Mouse (Mus musculus) hindbrain, postnatal 0 days (tissue): Measurements from ENCODE around the gene Ms4a4b. TPM values are rescaled to one million over a fixed set of nuclear protein-coding genes. Genes with fewer than 3 reads are reported as not detected.
"Not testable (repeated sequence)": the region's sequence is repeated elsewhere in the genome, so short reads cannot be mapped to it uniquely, and the experiment has no call there.

Experiments used
- ATAC-seq: fragments of 200-750 bp; cut with Nextera tagmentation; 2 replicates; pipeline ENCODE4 v1.8.0; 2017; ENCODE audit warnings: mild to moderate bottlenecking, moderate TSS enrichment, moderate library complexity
- DNase-seq: peaks from one replicate; pipeline ENCODE4 v3.0.0-alpha.2; 2015; ENCODE audit warnings: low spot score
- H3K27ac ChIP-seq: fragments of 300-500 bp; sonication (generic); 2 replicates; pipeline ENCODE4 v1.5.1; 2014; ENCODE audit warnings: mild to moderate bottlenecking
- H3K27me3 ChIP-seq: fragments of 300-500 bp; sonication (generic); 2 replicates; pipeline ENCODE4 v1.6.1; 2014; ENCODE audit warnings: low read length, mixed read lengths; ENCODE audit not compliant: insufficient read depth
- H3K36me3 ChIP-seq: fragments of 300-500 bp; sonication (generic); 2 replicates; pipeline ENCODE4 v1.6.1; 2014; ENCODE audit warnings: low read length, mixed read lengths; ENCODE audit not compliant: insufficient read depth
- H3K4me1 ChIP-seq: fragments of 300-500 bp; sonication (generic); 2 replicates; pipeline ENCODE4 v1.6.1; 2014; ENCODE audit warnings: antibody characterized with exemption, low read length, mixed read lengths; ENCODE audit not compliant: insufficient read depth
- H3K4me2 ChIP-seq: fragments of 300-500 bp; sonication (generic); 2 replicates; pipeline ENCODE4 v1.6.1; 2014; ENCODE audit warnings: low read depth, mild to moderate bottlenecking, low read length, moderate library complexity, mixed read lengths
- H3K4me3 ChIP-seq: fragments of 300-500 bp; sonication (generic); 2 replicates; pipeline ENCODE4 v1.5.1; 2014; ENCODE audit warnings: low read length
- H3K9ac ChIP-seq: fragments of 300-500 bp; sonication (generic); replicated peaks from 2 replicates; pipeline ENCODE4 v1.6.1; 2014; ENCODE audit warnings: mild to moderate bottlenecking, low read length, moderate library complexity, mixed read lengths
- H3K9me3 ChIP-seq: fragments of 300-500 bp; sonication (generic); 2 replicates; pipeline ENCODE4 v1.6.1; 2016; ENCODE audit warnings: low read length, mixed read lengths
- CTCF ChIP-seq: IDR thresholded peaks from 2 replicates; pipeline ENCODE4 v1.5.1; 2016; ENCODE audit warnings: antibody characterized with exemption, control low read depth, low read depth
- WGBS: fragments of 180-500 bp; shearing (Covaris S2); extraction: QIAGEN DNeasy Blood & Tissue Kit; methylation state at CpG from one replicate; pipeline ENCODE4 v1.1.7; 2014; 5-methylcytosine and 5-hydroxymethylcytosine counted together
- polyA plus RNA-seq: library from polyadenylated mRNA; unstranded; fragments of >200 nt; fragmentation: Nextera tagmentation; extraction: Ambion mirVana; gene quantifications from 2 replicates; pipeline ENCODE4 v1.2.1, GENCODE M21; 2015
- total RNA-seq: library from RNA; depleted of rRNA; stranded (reverse); fragments of >200 nt; gene quantifications from 2 replicates; pipeline ENCODE4 v1.2.3, GENCODE M21; 2014

The Ms4a4b gene
- total and polyA plus RNA-seq, 2 experiments from 2014 or later: not detected

DNA sequence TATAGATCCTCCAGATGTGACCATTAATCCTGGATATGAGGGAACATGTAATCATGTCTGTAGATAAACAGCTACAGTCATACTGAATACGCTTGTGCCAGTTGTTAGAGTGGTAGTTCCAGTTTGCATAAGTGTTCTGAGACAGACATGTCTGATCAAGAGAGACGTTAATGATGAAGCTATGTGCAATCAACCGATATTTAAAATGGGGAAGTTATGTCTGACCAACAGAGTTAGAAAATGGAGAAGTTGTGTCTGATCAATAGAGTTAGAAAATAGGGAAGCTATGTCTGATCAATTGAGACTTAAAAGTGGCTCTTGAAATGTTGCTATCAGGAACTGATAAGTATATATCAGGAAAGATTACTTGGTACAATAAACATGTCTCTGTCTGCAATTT, 41.9 kb downstream of the Ms4a4b start:
- DNase-seq: no peak
- TF ChIP-seq CTCF: no peak
- no peak for ATAC-seq
- Histone ChIP-seq H3K4me2 (no peak overlapping the region), H3K4me1 (no peaks in the 10 kb centered on the region), H3K27me3 (no peaks in the 10 kb centered on the region), H3K4me3 (no peak overlapping the region), H3K27ac (no peak overlapping the region), H3K9me3 (no peaks in the 10 kb centered on the region), H3K36me3 (no peaks in the 10 kb centered on the region), H3K9ac (no peak overlapping the region)
- 89% methylated on average over 3 of the region's 3 CpGs for WGBS

DNA sequence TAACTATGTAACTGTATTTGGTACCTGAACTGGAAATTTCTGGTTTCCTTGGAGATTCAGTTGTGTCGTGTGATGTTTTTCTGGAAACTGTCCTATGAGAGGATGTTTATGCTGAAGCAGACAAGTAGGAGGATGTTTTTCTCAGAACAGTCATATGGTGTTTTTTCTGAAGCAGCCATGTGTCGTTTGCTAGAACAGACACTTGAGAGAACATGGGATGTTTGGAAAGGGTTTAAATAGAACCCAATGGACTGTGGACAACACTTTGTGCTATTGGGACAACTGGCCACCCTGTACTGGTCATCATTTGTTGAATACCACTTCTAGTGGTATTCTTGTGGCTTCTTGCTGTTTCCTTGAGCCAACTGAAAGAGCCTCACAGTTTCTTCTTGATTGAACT, 42.4 kb downstream of the Ms4a4b start, which contains the start of gene Gm8369:
Gene Gm8369, plus strand, starts transcription at position 193 of the 400 bp plus-strand sequence.
- 74% methylated on average over 2 of the region's 2 CpGs for WGBS
- no peaks in the 10 kb centered on the region for H3K9me3 ChIP-seq
- no peak within 1 kb of the TSS for H3K4me2 ChIP-seq
- ATAC-seq: no peak
- DNase-seq: no peak
- no peak within 1 kb of the TSS for H3K27ac ChIP-seq
- no peaks in the 10 kb centered on the region for H3K36me3 ChIP-seq
- no peak for TF ChIP-seq CTCF
- no peaks in the 10 kb centered on the region for H3K27me3 ChIP-seq
- H3K4me1 ChIP-seq: no peaks in the 10 kb centered on the region
- H3K4me3 ChIP-seq: no peak within 1 kb of the TSS
- no peak within 1 kb of the TSS for H3K9ac ChIP-seq

DNA sequence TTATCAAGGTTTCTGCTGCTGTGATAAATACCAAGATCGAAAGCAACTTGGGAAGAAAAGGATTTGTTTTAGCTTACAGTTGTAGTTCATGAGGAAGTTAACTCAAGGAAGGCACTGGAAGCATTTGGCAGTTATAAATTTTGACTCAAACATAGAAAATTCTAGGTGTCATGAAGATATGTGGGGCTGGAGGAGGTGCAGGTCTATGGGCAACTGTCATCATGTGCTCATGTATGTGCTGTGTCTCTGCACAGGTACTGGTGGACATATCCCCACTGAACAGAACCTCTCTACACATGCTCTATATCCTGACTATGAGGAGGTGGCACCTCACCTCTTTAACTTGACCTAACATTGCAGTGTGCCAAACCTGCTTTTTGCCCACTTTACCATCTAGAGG, 43.2 kb downstream of the Ms4a4b start:
- Histone ChIP-seq H3K9me3 (no peaks in the 10 kb centered on the region), H3K4me3 (no peak overlapping the region), H3K36me3 (no peaks in the 10 kb centered on the region), H3K4me2 (no peak overlapping the region), H3K4me1 (no peaks in the 10 kb centered on the region), H3K9ac (no peak overlapping the region), H3K27ac (no peak overlapping the region), H3K27me3 (no peaks in the 10 kb centered on the region)
- ATAC-seq (no peak), DNase-seq (no peak)
- 93% methylated on average over 1 of the region's 1 CpGs for WGBS
- no peak for TF ChIP-seq CTCF

DNA sequence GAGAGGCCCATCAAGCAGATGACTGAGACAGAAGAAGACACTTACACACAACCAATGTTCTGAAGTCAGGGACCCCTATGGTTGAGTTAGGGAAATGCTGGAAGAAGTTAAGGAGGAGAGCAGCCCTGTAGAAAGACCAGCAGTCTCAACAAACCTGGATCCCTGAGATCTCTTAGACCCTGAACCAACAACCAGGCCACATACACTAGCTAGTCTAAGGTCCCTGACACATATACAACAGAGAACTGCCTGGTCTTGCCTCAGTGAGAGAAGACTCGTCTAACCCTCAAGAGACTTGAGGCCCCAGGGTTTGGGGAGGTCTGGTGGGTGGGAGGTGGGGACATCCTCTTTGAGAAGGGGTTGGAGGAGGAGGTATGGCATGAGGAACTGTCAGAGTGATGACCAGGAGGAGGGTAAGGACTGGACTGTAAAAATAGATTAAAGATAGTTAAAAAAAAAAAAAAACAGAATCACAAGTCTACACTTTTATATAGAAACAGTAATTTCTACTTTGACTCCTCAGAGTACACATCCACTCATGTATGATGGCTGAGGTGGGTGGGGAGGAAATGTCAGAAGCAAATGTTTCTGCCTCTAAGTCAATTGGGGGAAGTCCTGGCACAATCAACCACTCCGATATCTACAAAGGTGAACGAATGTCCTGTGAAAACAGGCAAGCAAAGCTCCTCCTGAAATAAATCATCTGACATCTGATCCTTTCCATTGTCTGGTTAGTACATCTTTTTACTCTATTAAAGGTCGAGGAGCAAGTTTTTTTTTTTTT, 48.2 kb downstream of the Ms4a4b start:
- Histone ChIP-seq H3K27me3 (no peaks in the 10 kb centered on the region), H3K27ac (no peak overlapping the region), H3K4me3 (no peak overlapping the region), H3K4me2 (no peak overlapping the region), H3K9me3 (no peaks in the 10 kb centered on the region), H3K36me3 (no peaks in the 10 kb centered on the region), H3K9ac (no peak overlapping the region), H3K4me1 (no peaks in the 10 kb centered on the region)
- TF ChIP-seq CTCF: no peak
- WGBS: 77% methylated on average over 4 of the region's 4 CpGs
- DNase-seq: no peak
- no peak for ATAC-seq

DNA sequence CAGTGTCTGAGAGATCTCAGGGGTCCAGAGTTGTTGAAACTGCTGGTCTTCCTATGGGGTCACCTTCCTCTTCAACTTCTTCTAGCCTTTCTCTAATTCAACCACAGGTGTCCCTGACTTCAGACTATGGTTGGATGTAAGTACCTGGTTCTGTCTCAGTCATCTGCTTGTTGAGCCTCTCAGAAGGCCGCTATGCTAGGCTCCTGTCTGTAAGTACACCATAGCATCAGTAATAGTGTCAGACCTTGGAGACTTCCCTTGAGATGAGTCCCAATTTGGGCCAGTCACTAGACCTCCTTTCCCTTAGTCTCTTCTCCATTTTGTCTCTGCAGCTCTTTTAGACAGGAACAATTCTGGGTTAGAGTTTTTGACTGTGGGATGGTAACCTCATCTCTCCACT, 49.3 kb downstream of the Ms4a4b start:
- ATAC-seq: no peak
- no peaks in the 10 kb centered on the region for H3K36me3 ChIP-seq
- no peaks in the 10 kb centered on the region for H3K27me3 ChIP-seq
- DNase-seq: no peak
- H3K4me2 ChIP-seq: no peak overlapping the region
- H3K9me3 ChIP-seq: no peaks in the 10 kb centered on the region
- WGBS: 77% methylated on average over 1 of the region's 1 CpGs
- H3K4me1 ChIP-seq: no peaks in the 10 kb centered on the region
- no peak overlapping the region for H3K27ac ChIP-seq
- no peak for TF ChIP-seq CTCF
- no peak overlapping the region for H3K4me3 ChIP-seq
- no peak overlapping the region for H3K9ac ChIP-seq

DNA sequence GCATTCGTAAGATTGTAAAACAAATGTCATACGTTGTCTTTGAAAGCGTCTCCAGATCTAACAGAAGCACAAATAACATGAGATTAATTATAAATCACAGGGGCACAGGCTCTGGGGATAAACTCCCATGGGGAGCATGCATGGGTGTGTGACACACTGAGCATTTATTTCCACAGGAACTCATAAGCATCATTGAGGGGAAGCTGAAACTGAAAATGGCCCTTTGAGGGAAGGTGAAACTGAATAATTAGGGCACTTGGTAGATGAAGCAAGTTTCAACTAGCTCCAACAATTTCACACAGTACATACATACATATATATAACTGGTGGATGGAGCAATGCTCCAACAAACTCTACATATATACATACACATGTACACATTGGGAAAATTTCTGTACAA, 51.2 kb downstream of the Ms4a4b start:
- H3K4me2 ChIP-seq: no peak overlapping the region
- DNase-seq (no peak), ATAC-seq (no peak)
- H3K27me3 ChIP-seq: no peaks in the 10 kb centered on the region
- 89% methylated on average over 3 of the region's 3 CpGs for WGBS
- H3K36me3 ChIP-seq: no peaks in the 10 kb centered on the region
- no peak for TF ChIP-seq CTCF
- H3K9ac ChIP-seq: no peak overlapping the region
- no peaks in the 10 kb centered on the region for H3K4me1 ChIP-seq
- no peak overlapping the region for H3K27ac ChIP-seq
- H3K4me3 ChIP-seq: no peak overlapping the region
- no peaks in the 10 kb centered on the region for H3K9me3 ChIP-seq

DNA sequence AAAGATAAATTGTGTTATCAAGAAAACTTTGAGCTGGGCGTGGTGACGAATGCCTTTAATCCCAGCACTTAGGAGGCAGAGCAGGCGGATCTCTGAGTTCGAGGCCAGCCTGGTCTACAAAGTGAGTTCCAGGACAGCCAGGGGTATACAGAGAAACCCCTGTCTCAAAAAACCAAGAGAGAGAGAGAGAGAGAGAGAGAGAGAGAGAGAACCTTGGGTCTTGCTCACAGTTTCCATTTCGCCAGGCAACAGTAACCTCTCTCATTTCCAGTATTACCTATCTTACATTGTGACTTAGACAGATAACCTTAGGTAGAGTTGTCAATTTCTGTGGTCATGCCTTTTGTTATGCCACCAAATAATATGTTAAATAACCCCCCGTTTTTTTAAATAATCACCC, 53.0 kb downstream of the Ms4a4b start:
- Histone ChIP-seq H3K36me3 (no peaks in the 10 kb centered on the region), H3K4me1 (no peaks in the 10 kb centered on the region), H3K27ac (no peak overlapping the region), H3K4me3 (no peak overlapping the region), H3K9me3 (no peaks in the 10 kb centered on the region), H3K27me3 (no peaks in the 10 kb centered on the region), H3K4me2 (no peak overlapping the region), H3K9ac (no peak overlapping the region)
- 85% methylated on average over 6 of the region's 6 CpGs for WGBS
- ATAC-seq: no peak
- DNase-seq: no peak
- TF ChIP-seq CTCF: no peak

DNA sequence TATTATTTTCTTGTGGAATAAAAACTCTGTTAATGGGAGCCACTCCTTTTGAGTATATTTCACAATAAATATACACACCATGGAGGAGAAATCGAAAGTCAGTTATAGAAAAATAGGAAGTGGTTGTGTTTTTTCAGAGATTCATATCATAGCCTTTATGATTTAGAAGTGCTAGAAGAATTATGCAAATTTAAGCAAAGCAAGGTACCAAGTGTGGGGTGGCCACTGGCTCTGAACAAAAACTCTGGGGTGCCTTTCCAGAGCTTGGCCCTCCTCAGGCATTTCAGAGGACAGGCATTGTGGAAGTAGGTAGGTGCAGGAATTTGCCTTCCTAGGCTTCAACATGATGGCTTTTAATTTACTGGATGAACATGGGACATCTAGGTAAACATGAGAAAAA, 53.9 kb downstream of the Ms4a4b start:
- DNase-seq, H3K36me3 ChIP-seq, H3K4me3 ChIP-seq, H3K9me3 ChIP-seq, H3K27me3 ChIP-seq, H3K27ac ChIP-seq, H3K4me2 ChIP-seq, ATAC-seq, H3K9ac ChIP-seq, H3K4me1 ChIP-seq: not testable (repeated sequence)
- 81% methylated on average over 1 of the region's 1 CpGs for WGBS
